Mouse (Mus musculus) limb, embryonic 11.5 days (tissue): Measurements from ENCODE around the gene Lbhd1. TPM values are rescaled to one million over a fixed set of nuclear protein-coding genes. Genes with fewer than 3 reads are reported as not detected.
A peak's percentile ranks its signal among the peaks of the same experiment; 100 is the strongest.
"Not testable (repeated sequence)": the region's sequence is repeated elsewhere in the genome, so short reads cannot be mapped to it uniquely, and the experiment has no call there.

Experiments
- ATAC-seq: fragments of 200-750 bp; cut with Nextera tagmentation; 2 replicates; pipeline ENCODE4 v1.8.0; 2017; ENCODE audit warnings: low read depth; ENCODE audit not compliant: insufficient number of reproducible peaks, low FRiP score, low TSS enrichment
- DNase-seq: peaks from one replicate; pipeline ENCODE4 v3.0.0-alpha.2; 2015; ENCODE audit warnings: low spot score
- H3K27ac ChIP-seq: fragments of 300-500 bp; sonication (generic); replicated peaks from 2 replicates; pipeline ENCODE4 v1.5.1; 2014; ENCODE audit warnings: low read depth, mild to moderate bottlenecking, low read length
- H3K27me3 ChIP-seq: fragments of 300-500 bp; sonication (generic); 2 replicates; pipeline ENCODE4 v1.6.1; 2014; ENCODE audit warnings: mild to moderate bottlenecking, low read length, mixed read lengths; ENCODE audit not compliant: control insufficient read depth, insufficient read depth
- H3K36me3 ChIP-seq: fragments of 300-500 bp; sonication (generic); 2 replicates; pipeline ENCODE4 v1.6.1; 2014; ENCODE audit warnings: mild to moderate bottlenecking, low read length, moderate library complexity, mixed read lengths; ENCODE audit not compliant: control insufficient read depth, insufficient read depth
- H3K4me1 ChIP-seq: fragments of 300-500 bp; sonication (generic); 2 replicates; pipeline ENCODE4 v1.6.1; 2014; ENCODE audit warnings: low read length, mixed read lengths; ENCODE audit not compliant: control insufficient read depth, insufficient read depth
- H3K4me2 ChIP-seq: fragments of 300-500 bp; sonication (generic); 2 replicates; pipeline ENCODE4 v1.6.1; 2014; ENCODE audit warnings: low read depth, mild to moderate bottlenecking, moderate library complexity; ENCODE audit not compliant: severe bottlenecking
- H3K4me3 ChIP-seq: fragments of 300-500 bp; sonication (generic); 2 replicates; pipeline ENCODE4 v1.5.1; 2014; ENCODE audit warnings: low read depth, low read length
- H3K9ac ChIP-seq: fragments of 300-500 bp; sonication (generic); 2 replicates; pipeline ENCODE4 v1.6.1; 2014; ENCODE audit warnings: mild to moderate bottlenecking, low read length
- H3K9me3 ChIP-seq: fragments of 300-500 bp; sonication (generic); 2 replicates; pipeline ENCODE4 v1.6.1; 2016; ENCODE audit warnings: low read length; ENCODE audit not compliant: control insufficient read depth
- WGBS: fragments of 180-500 bp; shearing (Covaris S2); extraction: QIAGEN DNeasy Blood & Tissue Kit; methylation state at CpG from one replicate; pipeline ENCODE4 v1.1.7; 2014; 5-methylcytosine and 5-hydroxymethylcytosine counted together
- polyA plus RNA-seq: library from polyadenylated mRNA; unstranded; fragments of >200 nt; fragmentation: Nextera tagmentation; extraction: Ambion mirVana; gene quantifications from 2 replicates; pipeline ENCODE4 v1.2.1, GENCODE M21; 2014

The Lbhd1 gene
- 110 and 128 TPM in 2 replicates for polyA plus RNA-seq

- Histone ChIP-seq H3K27me3 (no peaks in the 10 kb centered on the region), H3K27ac (no peak within 1 kb of the TSS), H3K36me3 (no peaks in the 10 kb centered on the region), H3K4me1 (peaks cover 6% of the 10 kb centered on the region; the same call in 1 of the 2 replicates), H3K9ac (no peak within 1 kb of the TSS), H3K9me3 (no peaks in the 10 kb centered on the region), H3K4me3 (no peak within 1 kb of the TSS), H3K4me2 (no peak within 1 kb of the TSS)
- WGBS = 77% methylated on average over 3 of the region's 3 CpGs
- ATAC-seq (no peak), DNase-seq (no peak)
These were observed at the start of gene Lbhd1, which contains the start of gene Gm49403 for GRCm38 (mm10) chr19:8883616-8884015. Lbhd1 (plus strand) TSS chr19:8883732. Gm49403 (plus strand) TSS chr19:8883930.

DNA sequence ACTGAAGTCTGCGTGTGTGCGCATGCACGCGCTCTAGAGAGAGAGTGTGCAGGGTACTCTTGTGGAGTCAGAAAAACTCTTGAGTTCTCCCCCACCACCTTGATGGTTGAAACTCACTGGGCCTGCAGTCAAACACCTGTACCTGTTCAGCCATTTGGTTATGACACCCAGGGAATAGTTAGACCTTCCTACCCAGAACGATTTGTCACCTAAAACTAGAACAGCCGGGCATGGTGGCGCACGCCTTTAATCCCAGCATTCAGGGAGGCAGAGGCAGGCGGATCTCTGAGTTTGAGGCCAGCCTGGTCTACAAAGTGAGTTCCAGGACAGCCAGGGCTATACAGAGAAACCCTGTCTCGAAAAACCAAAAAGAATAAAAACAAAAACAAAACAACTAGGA, 47.2 kb upstream of the Lbhd1 start:
- H3K27me3 ChIP-seq, H3K9ac ChIP-seq, H3K9me3 ChIP-seq, DNase-seq, H3K4me2 ChIP-seq, ATAC-seq, H3K27ac ChIP-seq, H3K4me3 ChIP-seq: not testable (repeated sequence)
- peaks cover 29% of the 10 kb centered on the region for H3K36me3 ChIP-seq
- H3K4me1 ChIP-seq = peaks cover 20% of the 10 kb centered on the region; the same call in 1 of the 2 replicates
- WGBS = 96% methylated on average over 10 of the region's 10 CpGs

DNA sequence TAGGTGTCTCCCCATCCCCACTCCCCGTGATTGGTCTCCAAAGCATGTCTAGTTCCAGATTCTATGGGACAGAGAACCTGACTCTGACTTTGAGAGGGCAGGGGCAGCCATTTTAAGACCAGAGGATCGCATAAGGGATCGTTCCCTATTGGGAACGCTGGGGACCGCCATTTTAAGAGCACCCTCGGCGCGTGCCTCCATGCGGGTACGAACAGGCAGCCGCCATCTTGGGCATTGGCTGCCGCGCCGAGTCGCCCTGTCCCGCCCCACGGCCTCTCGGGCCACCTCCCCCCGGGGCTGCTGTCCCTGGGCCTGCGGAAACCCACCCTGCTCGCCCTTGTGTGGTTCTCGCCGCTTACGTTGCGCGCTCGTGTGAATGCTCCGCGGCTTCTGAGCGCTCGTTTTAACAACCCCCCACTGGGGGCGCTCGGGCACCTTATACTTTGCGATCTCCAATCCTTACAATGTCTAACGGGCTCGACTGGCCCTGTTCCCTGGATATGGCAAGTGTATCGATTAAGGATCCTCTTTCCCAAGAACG, 46.2 kb upstream of the Lbhd1 start, which contains the start of gene Bscl2:
Gene Bscl2 (plus strand): TSS at position 217 of the 541 bp plus-strand sequence.
- H3K36me3 ChIP-seq = peaks cover 21% of the 10 kb centered on the region
- DNase-seq (peak; percentile 89), ATAC-seq (peak; percentile 86)
- H3K27me3 ChIP-seq = no peaks in the 10 kb centered on the region
- WGBS = 1% methylated on average over 38 of the region's 38 CpGs
- no peaks in the 10 kb centered on the region for H3K9me3 ChIP-seq
- peak within 1 kb of the TSS; percentile 95 for H3K27ac ChIP-seq
- H3K9ac ChIP-seq = peak within 1 kb of the TSS; percentile 77
- peak within 1 kb of the TSS; percentile 77 for H3K4me2 ChIP-seq
- H3K4me1 ChIP-seq = peaks cover 20% of the 10 kb centered on the region; the same call in 1 of the 2 replicates
- H3K4me3 ChIP-seq = peak within 1 kb of the TSS; percentile 49

GRCm38 (mm10) chr19:8838041-8838730, 45.3 kb upstream of the Lbhd1 start:
- peak overlapping the region; percentile 95 for H3K27ac ChIP-seq
- H3K27me3 ChIP-seq = no peaks in the 10 kb centered on the region
- H3K4me1 ChIP-seq = peaks cover 20% of the 10 kb centered on the region; the same call in 1 of the 2 replicates
- peak overlapping the region; percentile 49 for H3K4me3 ChIP-seq
- H3K4me2 ChIP-seq = peak overlapping the region; percentile 77
- DNase-seq (peak; percentile 56), ATAC-seq (no peak)
- H3K9me3 ChIP-seq = no peaks in the 10 kb centered on the region
- H3K36me3 ChIP-seq = peaks cover 14% of the 10 kb centered on the region
- 25% methylated on average over 15 of the region's 15 CpGs for WGBS
- peak overlapping the region; percentile 77 for H3K9ac ChIP-seq

GRCm38 (mm10) chr19:8839103-8839907, 44.2 kb upstream of the Lbhd1 start, which contains the start of gene Gng3:
Gng3 (minus strand) TSS chr19:8839194.
- ATAC-seq = peak; percentile 52; the same call in 1 of the 2 replicates

GRCm38 (mm10) chr19:8839908-8840791, 43.4 kb upstream of the Lbhd1 start:
- Histone ChIP-seq H3K4me3 (peak overlapping the region; percentile 29), H3K9ac (peak overlapping the region; percentile 47; the same call in 1 of the 2 replicates), H3K27ac (no peak overlapping the region), H3K36me3 (peaks cover 2% of the 10 kb centered on the region), H3K9me3 (no peaks in the 10 kb centered on the region), H3K4me2 (peak overlapping the region; percentile 58), H3K27me3 (no peaks in the 10 kb centered on the region), H3K4me1 (peaks cover 20% of the 10 kb centered on the region; the same call in 1 of the 2 replicates)
- WGBS = 23% methylated on average over 29 of the region's 29 CpGs
- ATAC-seq (peak; percentile 22), DNase-seq (peak; percentile 65)

More at GRCm38 (mm10) chr19:8839103-8839907, 44.2 kb upstream of the Lbhd1 start, which contains the start of gene Gng3:
- peak within 1 kb of the TSS; percentile 95; the same call in 1 of the 2 replicates for H3K27ac ChIP-seq
- H3K9me3 ChIP-seq = no peaks in the 10 kb centered on the region
- peaks cover 7% of the 10 kb centered on the region for H3K36me3 ChIP-seq
- H3K4me2 ChIP-seq = peak within 1 kb of the TSS; percentile 77
- peak within 1 kb of the TSS; percentile 77 for H3K9ac ChIP-seq
- H3K27me3 ChIP-seq = no peaks in the 10 kb centered on the region
- H3K4me1 ChIP-seq = peaks cover 20% of the 10 kb centered on the region; the same call in 1 of the 2 replicates
- DNase-seq = peak; percentile 53
- 49% methylated on average over 11 of the region's 11 CpGs for WGBS
- peak within 1 kb of the TSS; percentile 49 for H3K4me3 ChIP-seq

DNA sequence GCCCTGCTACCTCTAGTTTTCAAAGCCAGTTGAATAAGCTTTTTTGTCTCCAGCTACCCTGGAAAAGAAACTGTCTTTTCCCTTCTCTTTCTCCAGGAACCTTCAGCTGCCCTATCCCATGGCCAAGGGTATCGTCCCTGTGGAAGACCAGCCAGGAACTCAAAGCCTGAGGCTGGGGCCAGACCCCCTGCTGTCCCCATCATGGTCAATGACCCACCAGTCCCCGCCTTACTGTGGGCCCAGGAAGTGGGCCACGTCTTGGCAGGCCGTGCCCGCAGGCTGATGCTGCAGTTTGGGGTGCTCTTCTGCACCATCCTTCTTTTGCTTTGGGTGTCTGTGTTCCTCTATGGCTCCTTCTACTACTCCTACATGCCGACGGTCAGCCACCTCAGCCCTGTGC, 42.5 kb upstream of the Lbhd1 start:
- H3K36me3 ChIP-seq = peaks cover 2% of the 10 kb centered on the region; the same call in 1 of the 2 replicates
- no peaks in the 10 kb centered on the region for H3K9me3 ChIP-seq
- no peak overlapping the region for H3K9ac ChIP-seq
- H3K4me1 ChIP-seq = peaks cover 20% of the 10 kb centered on the region; the same call in 1 of the 2 replicates
- no peak for DNase-seq
- ATAC-seq = no peak
- WGBS = 86% methylated on average over 7 of the region's 7 CpGs
- H3K4me3 ChIP-seq = no peak overlapping the region
- no peak overlapping the region; the same call in 1 of the 2 replicates for H3K4me2 ChIP-seq
- no peaks in the 10 kb centered on the region for H3K27me3 ChIP-seq
- H3K27ac ChIP-seq = no peak overlapping the region
